Mouse (Mus musculus) gastrocnemius, postnatal 14 days (tissue): ENCODE measurements around the gene Fer1l5. TPM values are rescaled to one million over a fixed set of nuclear protein-coding genes. Genes with fewer than 3 reads are reported as not detected.

ENCODE experiments used
- DNase-seq: peaks from one replicate; pipeline ENCODE4 v3.0.0; 2021; ENCODE audit warnings: mixed read lengths
- intact Hi-C: fragments of 180-260 bp; cut with DNase I; formaldehyde crosslinking; loops from one replicate; pipeline ENCODE4 v1.15.1; 2025; ENCODE audit warnings: low total_unique reads
- long read RNA-seq, 2 experiments: library from polyadenylated mRNA; stranded (forward); transcript quantifications; one replicate each; pipeline ENCODE4 v2.0.0; 2021
- total RNA-seq, 2 experiments: library from RNA; stranded (reverse); gene quantifications; 2 replicates each; pipeline ENCODE4 v1.2.3; 2021

The Fer1l5 gene
- not detected for total RNA-seq
- long read RNA-seq, experiment 1: 0 reads
- long read RNA-seq, experiment 2: 0 reads

DNA sequence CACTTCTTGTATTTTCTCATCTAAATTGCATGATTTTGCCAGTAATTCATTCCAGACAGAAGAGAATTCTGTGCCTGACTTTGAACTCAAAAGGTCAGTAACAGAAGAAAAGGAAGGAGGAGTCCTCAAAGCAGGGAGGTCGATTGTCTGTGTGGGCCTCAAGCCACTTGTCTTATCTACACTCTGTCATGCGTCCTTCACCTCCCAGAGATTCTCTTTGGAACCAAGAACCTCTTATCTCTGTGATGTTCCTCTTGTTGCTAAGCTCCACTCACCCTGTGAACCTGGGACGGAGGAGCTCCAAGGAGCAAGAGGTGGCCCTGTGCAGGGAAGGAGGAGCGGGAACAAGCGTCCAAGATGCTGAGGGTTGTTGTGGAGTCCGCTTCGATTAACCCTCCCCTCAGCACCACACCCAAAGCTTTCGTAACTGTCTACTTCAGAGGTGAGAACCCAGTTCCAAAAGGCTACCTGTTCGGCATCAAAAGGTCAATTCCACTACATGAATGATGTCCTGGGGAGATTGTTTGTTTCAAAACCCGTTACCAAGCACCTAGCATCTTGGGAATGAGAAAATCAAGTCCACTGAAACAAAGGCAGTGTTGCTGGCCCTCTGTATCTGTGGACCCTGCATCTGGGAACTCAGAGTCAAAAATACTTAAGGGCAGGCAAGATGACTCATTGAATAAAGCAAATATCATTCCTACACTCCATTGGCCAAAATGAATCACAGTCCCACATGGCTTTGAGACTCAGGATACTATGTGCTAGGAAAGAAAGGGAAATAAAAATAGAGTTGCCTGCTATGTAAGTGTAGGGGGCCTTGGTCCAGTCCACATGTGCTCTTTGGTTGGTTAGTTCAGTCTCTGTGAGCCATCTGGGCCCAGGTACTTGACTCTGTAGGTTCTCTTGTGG lies at the start of gene Fer1l5:
Gene Fer1l5 (plus strand): TSS at position 358 of the 912 bp plus-strand sequence.
- DNase-seq: no peak
- intact Hi-C loops: loop anchor here (10.0 kb wide), 1 partner anchor 63 kb away; no protein-coding TSS in a partner anchor

DNA sequence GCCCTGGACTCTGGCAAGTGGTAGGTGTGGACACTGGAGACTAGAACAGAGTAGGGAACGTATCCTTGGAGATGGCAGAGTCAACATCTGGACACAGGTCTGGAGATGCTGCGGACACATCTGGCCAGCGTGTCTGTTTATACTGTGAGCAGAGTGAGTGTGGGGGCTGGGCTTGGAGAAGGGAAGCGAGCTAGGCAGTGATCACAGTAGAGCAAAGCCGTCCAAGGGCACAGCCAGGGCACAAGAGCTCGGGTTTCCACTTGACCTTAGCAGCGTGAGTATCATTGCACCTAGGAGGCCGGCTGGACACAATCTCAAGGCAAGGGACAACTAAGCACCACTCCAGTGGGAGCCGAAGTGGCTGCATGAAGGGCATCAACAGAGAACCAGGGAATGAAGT lies 49.0 kb upstream of the Fer1l5 start:
- peak; percentile 40 for DNase-seq

DNA sequence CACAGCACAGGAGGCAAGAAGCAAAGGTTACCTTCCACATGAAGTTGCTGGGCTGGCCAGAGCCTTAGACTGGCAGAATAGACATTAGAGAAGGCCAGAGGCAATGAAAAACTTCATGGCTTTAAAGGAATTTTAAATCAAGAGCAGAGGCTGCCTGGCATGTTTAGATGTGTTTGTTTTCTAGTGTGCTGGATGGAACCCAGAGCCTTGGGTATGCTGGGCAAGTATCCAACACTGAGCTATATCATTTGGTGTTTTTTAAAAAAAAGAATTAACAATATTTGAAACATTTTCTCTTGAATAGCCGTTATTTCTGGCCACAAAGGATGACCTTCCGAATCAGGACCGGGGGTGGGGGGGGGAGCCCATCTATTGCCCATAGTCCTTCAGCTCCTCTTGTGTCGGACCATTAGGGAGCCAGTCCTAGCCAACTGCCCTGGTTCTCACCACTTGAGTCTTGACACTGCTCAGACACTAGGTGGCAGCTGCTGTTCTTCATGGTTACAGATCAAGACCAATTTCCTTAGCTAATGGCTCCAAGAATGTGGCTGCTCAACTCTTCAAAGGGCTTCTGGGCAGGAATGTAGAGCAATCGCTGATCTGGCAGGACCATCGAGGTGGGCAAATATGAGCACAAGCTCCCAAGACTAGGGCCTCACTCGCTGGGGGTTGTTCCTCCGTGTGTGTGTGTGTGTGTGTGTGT lies 48.2 kb upstream of the Fer1l5 start:
- intact Hi-C loops: loop anchor here (5.0 kb wide), 1 partner anchor 173 kb away; no protein-coding TSS in a partner anchor
- peak; percentile 41 for DNase-seq

More for the DNA sequence above, 49.0 kb upstream of the Fer1l5 start:
- intact Hi-C loops: loop anchor here (5.0 kb wide), 1 partner anchor 174 kb away; no protein-coding TSS in a partner anchor

DNA sequence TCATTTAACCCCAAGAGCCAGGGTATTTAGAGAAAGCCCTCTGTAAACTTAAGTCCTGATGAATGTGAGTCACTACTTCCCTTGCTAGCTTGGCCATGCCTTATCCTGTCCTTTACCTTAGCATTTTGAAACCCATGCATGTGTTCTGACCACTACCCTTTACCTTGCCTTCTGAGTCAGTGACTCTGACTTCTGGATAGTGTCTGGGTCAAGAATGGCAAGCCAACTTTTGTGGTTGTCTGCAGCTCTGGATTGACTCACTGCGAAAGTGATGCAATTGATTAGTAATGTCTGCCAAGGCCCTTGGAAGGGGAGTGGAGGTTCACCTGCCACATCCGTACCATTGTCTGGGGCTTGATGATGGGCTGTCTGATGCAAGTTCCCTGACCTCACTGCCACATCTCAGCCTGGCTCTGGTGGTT lies 46.2 kb upstream of the Fer1l5 start:
- DNase-seq: no peak
- intact Hi-C loops: no loop called here

DNA sequence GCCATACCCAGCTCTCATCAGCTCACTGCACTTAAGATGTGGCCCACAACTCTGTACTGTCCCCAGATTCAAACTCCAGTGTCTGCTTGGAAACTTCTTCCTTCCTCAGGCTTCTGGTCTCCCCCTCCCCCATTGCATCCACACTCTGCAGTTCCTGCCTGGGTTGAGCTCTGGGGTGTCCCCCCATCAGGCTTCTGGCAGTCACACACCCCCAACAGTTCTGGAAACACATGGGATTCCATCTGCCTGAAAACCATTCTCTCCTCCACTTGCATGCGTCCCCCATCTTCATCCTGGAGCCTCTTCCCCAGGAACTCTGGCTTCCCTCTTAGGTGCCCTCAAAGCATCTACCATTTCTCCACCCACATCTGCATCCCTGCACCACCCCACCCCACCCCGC lies 45.3 kb upstream of the Fer1l5 start:
- intact Hi-C loops: no loop called here

GRCm38 (mm10) chr1:36331743-36332142 lies 40.3 kb upstream of the Fer1l5 start:
- intact Hi-C loops: no loop called here

More for the DNA sequence above, 45.3 kb upstream of the Fer1l5 start:
- no peak for DNase-seq

GRCm38 (mm10) chr1:36332955-36333887 lies 38.9 kb upstream of the Fer1l5 start:
- intact Hi-C loops: no loop called here
- DNase-seq: no peak

More at GRCm38 (mm10) chr1:36331743-36332142, 40.3 kb upstream of the Fer1l5 start:
- DNase-seq: no peak

GRCm38 (mm10) chr1:36342547-36342946 lies 29.5 kb upstream of the Fer1l5 start:
- DNase-seq: no peak
- intact Hi-C loops: loop anchor here (10.0 kb wide), 1 partner anchor 162 kb away; no protein-coding TSS in a partner anchor

GRCm38 (mm10) chr1:36352351-36352750 lies 19.7 kb upstream of the Fer1l5 start:
- intact Hi-C loops: no loop called here
- no peak for DNase-seq

- intact Hi-C loops: no loop called here
- no peak for DNase-seq
Measured at GRCm38 (mm10) chr1:36356955-36357695, 15.0 kb upstream of the Fer1l5 start.

DNA sequence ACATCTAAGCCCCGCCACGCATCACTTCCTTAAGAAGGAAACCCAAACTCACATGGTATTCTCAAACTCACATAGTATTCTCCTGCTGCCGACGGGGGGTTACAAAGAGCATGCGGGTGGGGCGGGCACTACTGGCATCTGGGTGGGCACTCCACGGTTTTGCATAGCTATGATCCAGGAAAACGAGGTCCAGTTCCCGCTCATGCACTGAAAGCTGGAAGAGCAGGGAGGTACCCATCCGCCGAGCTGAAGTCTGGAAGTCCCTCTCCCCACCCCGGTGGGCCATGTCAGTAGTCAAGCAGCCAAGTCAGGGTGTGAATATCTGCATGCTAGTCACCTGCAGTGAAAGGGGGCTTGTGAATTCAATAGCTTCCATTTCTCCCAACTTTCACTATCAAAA lies 4.4 kb upstream of the Fer1l5 start:
- intact Hi-C loops: loop anchor here (2.0 kb wide), 1 partner anchor 103 kb away; the partner anchor contains the start of gene Cnnm4
- no peak for DNase-seq

DNA sequence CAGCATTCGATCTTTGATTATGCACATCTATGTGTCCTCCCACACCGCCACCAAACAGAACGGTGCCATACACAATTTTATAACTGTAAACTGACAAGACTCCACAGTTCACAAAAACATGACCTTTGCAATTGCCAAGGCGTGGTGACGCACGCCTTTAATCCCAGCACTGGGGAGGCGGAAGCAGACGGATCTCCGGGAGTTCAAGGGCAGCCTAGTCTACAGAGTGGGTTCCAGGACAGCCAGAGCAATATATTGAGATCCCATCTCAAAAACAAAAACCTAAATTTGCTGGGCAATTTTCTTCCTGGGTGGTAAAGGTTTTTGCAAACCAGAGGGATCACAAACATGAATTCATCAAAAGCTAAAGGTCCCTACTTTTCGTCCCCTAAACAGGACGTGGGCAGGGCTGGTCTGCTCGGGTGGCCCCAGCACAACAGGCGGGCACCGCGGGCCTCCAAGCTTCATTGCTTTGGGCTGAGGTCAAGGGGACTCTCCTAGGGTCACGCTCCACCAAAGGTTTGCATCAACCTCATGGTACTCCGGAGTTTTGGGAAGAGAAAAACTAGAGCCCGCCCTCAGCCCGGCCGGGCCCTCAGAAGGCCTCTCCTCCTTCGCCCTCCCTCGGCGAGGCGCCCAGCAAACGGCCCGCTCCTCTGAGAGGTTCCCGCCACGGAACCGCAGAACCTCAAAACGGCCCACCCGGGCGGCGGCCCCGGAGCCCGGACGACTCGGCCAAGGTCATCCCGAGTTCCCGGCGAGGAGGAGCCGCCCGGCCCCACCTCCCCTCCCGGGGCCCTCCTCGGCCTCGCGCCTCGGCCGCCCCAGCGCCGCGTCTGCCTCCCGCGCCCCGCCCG lies 3.8 kb upstream of the Fer1l5 start:
- DNase-seq: peak; percentile 77

DNA sequence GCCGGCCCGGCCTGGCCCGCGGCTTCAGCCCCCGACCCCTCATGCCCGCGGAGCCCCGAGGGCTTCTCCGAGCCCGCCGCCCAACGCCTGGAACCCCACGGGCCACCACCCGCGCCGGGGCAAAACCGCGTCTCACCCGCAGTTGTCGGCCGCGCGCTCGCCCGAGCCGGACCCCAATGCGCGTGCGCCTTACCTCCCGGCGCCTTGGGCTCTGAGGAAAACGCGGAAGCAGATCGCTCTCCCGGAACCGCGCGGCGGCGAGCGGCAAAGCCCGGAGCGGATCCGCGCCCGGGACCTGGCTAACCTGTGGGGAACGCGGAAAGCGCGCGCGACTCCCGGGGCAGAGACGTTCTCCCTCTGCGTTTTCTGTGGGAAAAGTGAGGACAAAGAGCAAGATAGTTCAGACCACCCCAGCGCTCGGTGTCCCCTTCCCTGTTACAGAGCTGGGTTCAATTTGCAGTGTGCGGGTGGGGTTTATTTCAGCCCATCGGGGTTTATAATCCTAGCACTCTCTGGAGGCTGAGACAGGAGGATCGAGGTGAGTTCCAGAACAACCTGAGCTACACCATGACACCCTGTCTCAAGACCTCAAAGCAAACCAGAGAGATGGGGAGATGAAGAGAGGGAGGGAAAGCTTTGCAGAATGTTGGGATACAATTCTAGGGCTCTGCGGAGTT lies 3.0 kb upstream of the Fer1l5 start, which contains the start of gene Kansl3:
Gene Kansl3 (minus strand): TSS at position 213 of the 677 bp plus-strand sequence.
- intact Hi-C loops: loop anchor here (2.0 kb wide), 1 partner anchor 102 kb away; the partner anchor contains the start of gene Cnnm4
- peak; percentile 90 for DNase-seq

More for the DNA sequence above, 3.8 kb upstream of the Fer1l5 start:
- intact Hi-C loops: loop anchor here (2.0 kb wide), 1 partner anchor 102 kb away; the partner anchor contains the start of gene Cnnm4

DNA sequence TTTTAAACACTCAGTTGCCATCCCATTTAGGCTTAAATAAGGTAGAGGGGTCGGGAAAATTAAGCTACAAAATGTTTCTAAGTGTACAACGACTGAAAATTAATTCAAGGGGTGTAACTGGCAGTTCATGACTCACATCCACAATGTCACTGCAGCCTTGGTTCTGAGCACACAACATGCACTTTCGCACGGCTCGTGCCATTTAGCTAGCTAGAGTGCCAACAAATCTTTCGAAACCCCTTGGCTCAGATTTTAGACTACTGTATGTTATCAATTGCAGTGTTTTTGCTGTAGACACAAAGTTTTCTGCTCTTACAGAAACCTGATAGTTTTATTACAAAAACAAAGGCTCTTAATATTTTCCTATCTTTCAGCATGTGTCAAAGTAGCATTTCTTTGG lies 1.2 kb upstream of the Fer1l5 start:
- no peak for DNase-seq
- intact Hi-C loops: loop anchor here (10.0 kb wide), 1 partner anchor 64 kb away; no protein-coding TSS in a partner anchor

- no peak for DNase-seq
- intact Hi-C loops: loop anchor here (10.0 kb wide), 1 partner anchor 56 kb away; no protein-coding TSS in a partner anchor
Measured at GRCm38 (mm10) chr1:36378880-36379279, 6.8 kb downstream of the Fer1l5 start.

- intact Hi-C loops: loop anchor here (10.0 kb wide), 1 partner anchor 55 kb away; no protein-coding TSS in a partner anchor
- no peak for DNase-seq
Measured at GRCm38 (mm10) chr1:36379582-36379981, 7.5 kb downstream of the Fer1l5 start.
